Mouse (Mus musculus): Measurements from ENCODE around the gene Olfr223. TPM values are rescaled to one million over a fixed set of nuclear protein-coding genes. Genes with fewer than 3 reads are reported as not detected.
A peak's percentile ranks its signal among the peaks of the same experiment; 100 is the strongest.
"Not testable (repeated sequence)": the region's sequence is repeated elsewhere in the genome, so short reads cannot be mapped to it uniquely, and the experiment has no call there.

Gene Olfr223
- not detected in 2 replicates for total RNA-seq (2021)
- long read RNA-seq, experiment 1: 0 reads
- long read RNA-seq, experiment 2: 0 reads

- no peak for DNase-seq
Measured at GRCm38 (mm10) chr11:59593189-59593588, at the start of gene Olfr223. TSS of gene Olfr223 (minus strand) at chr11:59593289.

DNA sequence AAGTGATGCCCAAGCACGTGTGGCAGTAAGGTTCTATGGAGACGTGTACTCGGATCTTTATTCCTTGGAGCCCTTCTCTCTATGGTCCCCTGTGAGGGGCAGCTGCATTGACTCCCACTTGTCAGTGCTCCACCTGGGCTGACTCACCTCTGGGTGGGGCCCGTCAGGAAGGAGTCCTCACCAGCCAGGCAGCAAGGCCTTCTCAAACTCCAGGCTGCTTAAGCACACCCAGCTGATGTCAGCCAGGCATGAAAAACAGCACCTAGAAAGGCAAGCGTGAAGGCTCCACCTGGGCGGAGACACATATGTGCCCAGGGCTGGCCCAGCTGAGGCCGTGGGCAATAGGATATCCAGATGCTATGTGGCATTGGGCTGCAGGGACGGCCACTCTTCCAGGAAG, 49.3 kb upstream of the Olfr223 start:
- DNase-seq: no peak

DNA sequence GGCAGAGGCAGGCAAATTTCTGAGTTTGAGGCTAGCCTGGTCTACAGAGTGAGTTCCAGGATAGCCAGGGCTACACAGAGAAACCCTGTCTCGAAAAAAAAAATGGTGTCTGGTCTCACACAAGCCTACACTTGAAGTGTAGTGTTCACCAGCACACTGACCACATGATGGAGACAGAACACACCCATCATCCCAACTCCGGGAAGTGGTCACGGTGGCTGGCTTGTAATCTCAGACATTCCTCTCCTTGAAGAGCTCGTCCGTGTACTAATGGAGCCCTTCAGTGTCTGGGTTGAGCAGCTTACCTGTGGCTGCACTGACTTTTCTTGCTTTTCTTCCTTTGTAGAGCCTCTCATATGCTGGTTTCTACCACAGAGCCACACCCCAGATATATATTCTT, 48.1 kb upstream of the Olfr223 start:
- no peak for DNase-seq

DNA sequence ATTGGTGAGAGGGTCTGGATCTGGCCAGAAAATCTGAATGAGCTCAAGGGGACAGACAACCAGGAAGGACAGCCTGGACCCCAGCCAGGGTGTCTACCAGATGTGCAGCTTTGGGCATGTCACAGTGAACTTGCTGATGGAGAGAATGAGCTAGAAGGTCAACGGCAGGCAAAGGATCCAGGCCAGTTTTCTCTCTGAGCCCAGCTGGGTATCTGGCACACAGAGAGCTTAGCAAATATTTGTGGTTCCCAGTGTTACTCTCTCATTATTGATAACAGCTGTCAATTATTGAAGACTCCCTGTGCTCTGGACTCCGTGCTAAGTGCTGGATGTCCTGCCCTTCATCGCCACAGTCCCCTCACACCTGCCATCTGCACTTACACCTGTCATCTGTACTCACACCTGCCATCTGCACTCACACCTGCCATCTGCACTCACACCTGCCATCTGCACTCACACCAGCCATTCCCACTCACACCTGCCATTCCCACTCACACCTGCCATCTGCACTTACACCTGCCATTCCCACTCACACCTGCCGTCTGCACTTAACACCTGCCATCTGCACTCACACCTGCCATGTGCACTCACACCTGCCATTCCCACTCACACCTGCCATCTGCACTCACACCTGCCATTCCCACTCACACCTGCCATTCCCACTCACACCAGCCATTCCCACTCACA, 47.0 kb upstream of the Olfr223 start:
- DNase-seq: no peak

DNA sequence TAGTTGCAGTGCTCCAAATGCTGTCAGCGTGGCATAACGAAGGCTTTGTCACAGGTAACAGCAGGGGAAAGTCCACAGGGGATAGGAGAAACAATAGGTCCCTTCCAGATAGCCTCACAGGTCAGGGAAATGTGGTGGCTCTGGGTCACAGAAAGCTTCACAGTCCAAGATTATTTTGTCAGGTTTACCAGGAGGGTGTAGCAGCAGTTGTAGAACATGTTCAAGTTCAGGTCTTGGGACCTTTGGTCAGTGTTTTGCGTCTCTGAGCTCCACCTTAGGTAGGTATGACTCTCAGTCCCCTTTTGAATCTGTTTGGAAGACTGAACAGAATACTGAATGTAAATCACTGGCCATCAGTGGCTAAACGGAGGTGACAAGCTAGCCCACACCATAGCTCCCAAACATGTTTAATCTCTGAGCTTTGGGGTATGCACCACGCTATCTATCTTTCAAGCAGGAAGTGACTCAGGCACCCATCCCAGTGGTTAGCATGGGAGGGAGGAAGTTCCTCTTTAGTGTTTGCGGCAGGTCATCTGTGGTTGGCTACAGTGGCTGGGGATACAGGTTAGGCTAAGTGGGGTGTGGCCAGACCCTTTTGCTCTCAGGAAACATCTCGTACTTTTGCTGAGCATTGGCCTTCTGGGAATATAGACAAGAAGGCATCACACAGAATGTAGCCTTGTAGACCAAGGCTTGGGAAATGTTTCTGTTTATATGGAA, 43.8 kb upstream of the Olfr223 start:
- DNase-seq: no peak

- DNase-seq: peak; percentile 54
Measured at GRCm38 (mm10) chr11:59635821-59636694, 43.0 kb upstream of the Olfr223 start.

DNA sequence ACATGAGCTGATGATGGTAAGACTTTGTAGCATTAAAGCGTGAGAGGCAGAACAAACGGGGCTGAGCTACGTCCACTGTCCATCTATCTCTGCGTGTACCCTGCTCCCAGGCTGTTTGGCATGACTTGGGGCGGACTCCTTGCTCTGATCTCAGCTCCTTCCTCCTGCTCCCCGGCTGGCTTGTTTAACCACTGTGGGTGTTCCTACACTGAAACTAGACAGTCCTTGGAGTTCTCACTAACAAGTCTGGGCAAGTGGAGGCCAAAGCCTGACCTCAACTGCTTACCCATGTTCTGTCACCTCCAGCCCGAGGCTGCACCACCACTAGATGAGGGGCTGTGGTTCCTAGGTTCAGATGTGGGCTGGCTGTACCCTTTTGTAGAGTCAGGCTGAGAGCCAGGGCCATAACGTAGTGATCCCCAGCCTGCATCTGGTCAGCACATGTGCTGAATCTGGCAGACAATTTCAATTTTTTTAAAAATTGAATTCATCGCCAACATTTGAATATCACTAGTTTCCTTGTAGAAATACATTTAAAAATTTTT, 42.2 kb upstream of the Olfr223 start:
- no peak for DNase-seq

GRCm38 (mm10) chr11:59634001-59634660, 41.0 kb upstream of the Olfr223 start:
- DNase-seq: no peak

DNA sequence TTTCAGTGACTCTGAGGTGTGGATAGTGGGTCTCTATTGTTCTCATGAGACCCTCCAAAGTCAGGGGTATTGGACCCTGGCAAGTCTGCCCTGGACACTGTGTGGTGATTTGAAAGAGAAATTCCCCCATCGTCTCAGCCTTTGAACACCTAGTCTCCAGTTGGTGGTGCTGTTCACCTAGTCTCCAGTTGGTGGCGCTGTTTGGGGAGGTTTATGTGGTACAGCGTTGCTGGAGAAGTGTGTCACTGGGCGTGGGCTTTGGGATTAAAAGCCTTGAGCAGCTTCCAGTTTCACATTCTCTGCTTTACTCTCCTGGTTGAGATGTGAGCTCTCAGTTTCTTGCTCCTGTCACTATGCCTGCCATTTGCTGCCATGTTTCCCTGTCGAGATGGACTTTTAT, 39.9 kb upstream of the Olfr223 start:
- DNase-seq: peak; percentile 85

DNA sequence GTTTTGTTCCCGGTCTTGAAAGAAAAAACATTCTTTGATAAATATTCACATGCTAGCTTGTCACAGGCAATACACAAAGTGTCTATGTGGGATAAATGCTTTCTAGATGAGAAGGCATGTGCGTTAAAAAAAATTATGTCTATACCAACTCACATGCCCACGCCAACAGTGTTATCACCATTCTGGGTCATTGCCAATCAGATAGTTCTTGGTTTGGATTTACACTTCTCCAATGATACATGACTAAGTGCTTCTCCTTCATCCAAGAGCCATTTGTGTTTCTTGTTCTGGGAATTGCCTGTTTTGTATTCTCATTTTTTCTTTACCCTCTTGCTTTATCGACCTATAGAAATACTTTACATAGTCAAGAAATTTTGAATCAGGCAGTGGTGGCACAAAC, 38.9 kb upstream of the Olfr223 start:
- DNase-seq: no peak

DNA sequence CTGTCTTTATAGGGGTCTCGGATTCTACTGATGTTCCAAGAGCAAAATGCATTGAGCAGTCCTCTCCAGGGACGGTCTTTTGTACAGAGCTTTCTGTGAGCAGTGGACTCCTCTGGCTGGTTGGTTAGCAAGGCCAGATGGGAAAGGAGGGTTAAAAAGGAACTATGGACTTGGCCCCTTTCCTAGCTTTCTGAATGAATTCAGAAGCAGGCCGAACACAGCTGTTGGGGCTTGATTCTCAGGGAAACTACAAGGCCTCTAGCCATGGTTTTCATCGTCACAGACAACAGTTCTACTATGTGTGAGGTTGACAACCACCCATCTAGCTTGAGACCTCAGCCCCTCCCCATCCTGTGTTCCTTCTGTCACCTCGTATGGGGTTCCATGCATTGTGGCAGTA, 36.8 kb upstream of the Olfr223 start:
- DNase-seq: no peak

- DNase-seq: no peak
Measured at GRCm38 (mm10) chr11:59628177-59628576, 35.1 kb upstream of the Olfr223 start.

GRCm38 (mm10) chr11:59626192-59626591, 33.1 kb upstream of the Olfr223 start:
- no peak for DNase-seq

DNA sequence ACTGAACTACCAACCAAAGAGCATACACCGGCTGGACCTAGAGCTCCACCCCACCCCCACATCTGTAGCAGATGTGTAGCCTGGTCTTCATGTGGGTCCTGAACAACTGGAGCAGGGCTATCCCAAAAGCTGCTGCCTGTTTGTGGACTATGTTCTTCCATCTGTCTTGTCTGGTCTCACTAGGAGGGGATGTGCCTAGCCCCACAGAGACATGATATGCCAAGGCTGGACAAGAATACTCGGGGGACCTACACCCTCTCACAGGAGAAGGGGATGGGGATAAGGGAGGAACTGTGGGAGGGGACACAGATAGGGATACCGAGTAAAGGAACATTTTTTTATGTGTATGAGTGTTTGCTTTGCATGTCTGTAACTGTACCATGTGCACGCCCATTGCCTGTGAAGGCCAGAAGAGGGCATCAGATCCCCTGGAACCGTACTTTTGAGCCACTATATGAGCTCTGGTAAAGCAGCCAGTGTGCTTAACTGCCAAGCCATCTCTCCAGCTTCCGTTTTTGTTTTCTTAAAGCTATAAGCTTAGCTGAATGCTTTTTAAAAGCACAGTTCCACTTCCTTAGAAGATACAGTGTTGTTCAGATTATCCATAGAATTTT, 31.0 kb upstream of the Olfr223 start:
- peak; percentile 61 for DNase-seq

DNA sequence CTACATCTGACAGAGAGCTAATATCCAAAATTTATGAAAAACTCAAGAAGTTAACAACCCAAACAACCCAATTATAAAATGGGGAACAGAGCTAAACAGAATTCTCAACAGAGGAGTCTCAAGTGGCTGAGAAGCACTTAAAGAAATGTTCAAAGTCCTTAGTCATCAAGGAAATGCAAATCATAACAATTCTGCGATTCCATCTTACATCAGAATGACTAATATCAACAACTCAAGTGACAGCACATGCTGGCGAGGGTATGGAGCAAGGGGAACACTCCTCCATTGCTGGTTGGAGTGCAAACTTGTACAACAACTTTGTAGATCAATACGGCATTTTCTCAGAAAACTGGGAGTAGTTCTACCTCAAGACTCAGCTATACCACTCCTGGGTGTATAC, 29.1 kb upstream of the Olfr223 start:
- DNase-seq: no peak

- not testable (repeated sequence) for DNase-seq
Measured at GRCm38 (mm10) chr11:59616986-59617385, 23.9 kb upstream of the Olfr223 start.

DNA sequence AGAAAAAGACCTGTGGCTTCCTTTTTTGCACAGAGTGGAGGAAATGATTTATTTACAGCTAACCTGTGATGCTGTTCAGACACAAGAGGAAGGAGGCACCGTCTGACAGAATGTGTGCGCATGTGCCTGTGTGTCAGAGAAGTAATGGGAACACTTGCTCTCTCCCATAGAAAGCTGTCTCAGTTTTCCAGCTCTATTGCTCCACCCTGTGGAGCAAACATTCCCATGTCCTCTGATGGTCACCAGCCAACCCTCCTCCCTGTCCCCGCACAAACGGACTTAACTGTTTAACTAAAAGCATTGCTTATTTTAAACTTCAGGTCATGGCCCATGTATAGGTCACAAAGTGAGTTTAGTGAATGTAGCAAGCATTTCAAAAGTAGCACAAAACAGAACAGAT, 21.0 kb upstream of the Olfr223 start:
- DNase-seq: peak; percentile 39

- peak; percentile 9 for DNase-seq
Measured at GRCm38 (mm10) chr11:59611646-59612045, 18.6 kb upstream of the Olfr223 start.

GRCm38 (mm10) chr11:59602287-59602686, 9.2 kb upstream of the Olfr223 start:
- DNase-seq: no peak

DNA sequence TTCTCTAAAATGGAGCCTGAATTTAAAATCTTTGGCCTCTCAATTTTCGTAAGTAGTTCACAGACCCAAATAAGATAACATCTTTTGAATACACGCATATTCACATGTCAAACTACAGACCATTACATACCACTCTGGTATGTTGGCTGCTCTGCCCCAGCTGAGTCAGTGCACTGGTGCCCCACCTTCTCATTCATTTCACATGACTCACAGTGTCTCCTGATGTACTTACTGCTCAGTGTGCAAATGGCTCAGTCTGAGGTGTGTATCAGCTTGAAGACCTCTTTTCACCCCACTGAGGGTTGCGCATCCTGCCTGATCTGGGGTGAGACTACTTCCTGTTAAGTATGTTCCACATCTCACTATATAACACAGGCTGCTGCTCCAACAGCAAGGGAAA, 7.8 kb upstream of the Olfr223 start:
- no peak for DNase-seq

GRCm38 (mm10) chr11:59599211-59599610, 6.1 kb upstream of the Olfr223 start:
- no peak for DNase-seq

DNA sequence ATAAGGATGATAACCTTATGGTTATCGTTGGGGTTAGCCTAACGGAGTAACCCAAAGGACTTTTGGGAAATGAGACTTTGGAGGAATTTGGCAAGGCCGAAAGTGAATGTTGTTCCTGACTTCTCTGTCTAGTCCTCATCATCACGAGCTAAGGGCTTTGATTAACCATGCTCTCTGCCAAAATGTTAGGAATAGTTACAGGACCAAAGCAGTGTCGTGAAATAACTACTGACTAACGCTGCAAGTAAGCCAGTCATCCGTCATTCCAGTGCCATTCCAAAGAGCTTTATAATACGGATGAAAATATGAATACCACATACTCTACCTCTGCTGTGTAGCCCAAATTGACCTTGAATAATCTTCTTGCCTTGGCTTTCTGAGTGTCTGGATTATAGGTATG, 3.9 kb upstream of the Olfr223 start:
- DNase-seq: no peak

Data from adrenal gland, postnatal 14 days (tissue).